Mouse (Mus musculus) intestine, embryonic 16.5 days (tissue): ENCODE results near the gene Rabepk. TPM values are rescaled to one million over a fixed set of nuclear protein-coding genes. Genes with fewer than 3 reads are reported as not detected.

ENCODE experiments used
- ATAC-seq: fragments of 200-750 bp; cut with Nextera tagmentation; 2 replicates; pipeline ENCODE4 v1.8.0; 2017; ENCODE audit warnings: moderate TSS enrichment, moderate library complexity
- H3K27ac ChIP-seq: fragments of 300-500 bp; sonication (generic); 2 replicates; pipeline ENCODE4 v1.5.1; 2014; ENCODE audit warnings: mild to moderate bottlenecking, low read length
- H3K27me3 ChIP-seq: fragments of 300-500 bp; sonication (generic); replicated peaks from 2 replicates; pipeline ENCODE4 v1.6.1; 2014; ENCODE audit warnings: low read length, control low read depth, mixed read lengths; ENCODE audit not compliant: control insufficient read depth, insufficient read depth
- H3K36me3 ChIP-seq: fragments of 300-500 bp; sonication (generic); 2 replicates; pipeline ENCODE4 v1.6.1; 2014; ENCODE audit warnings: low read length, control low read depth; ENCODE audit not compliant: control insufficient read depth, insufficient read depth
- H3K4me1 ChIP-seq: fragments of 300-500 bp; sonication (generic); 2 replicates; pipeline ENCODE4 v1.6.1; 2014; ENCODE audit warnings: low read length, control low read depth, mixed read lengths; ENCODE audit not compliant: control insufficient read depth, insufficient read depth
- H3K4me2 ChIP-seq: fragments of 300-500 bp; sonication (generic); 2 replicates; pipeline ENCODE4 v1.6.1; 2014; ENCODE audit warnings: low read depth, low read length, control low read depth
- H3K4me3 ChIP-seq: fragments of 300-500 bp; sonication (generic); 2 replicates; pipeline ENCODE4 v1.5.1; 2014; ENCODE audit warnings: mild to moderate bottlenecking, low read length
- H3K9ac ChIP-seq: fragments of 300-500 bp; sonication (generic); 2 replicates; pipeline ENCODE4 v1.6.1; 2014; ENCODE audit warnings: low read depth, low read length
- H3K9me3 ChIP-seq: fragments of 300-500 bp; sonication (generic); 2 replicates; pipeline ENCODE4 v1.6.1; 2016; ENCODE audit warnings: low read length, control low read depth; ENCODE audit not compliant: control insufficient read depth
- WGBS: fragments of 180-500 bp; shearing (Covaris S2); extraction: QIAGEN DNeasy Blood & Tissue Kit; methylation state at CpG from one replicate; pipeline ENCODE4 v1.1.7; 2014; 5-methylcytosine and 5-hydroxymethylcytosine counted together
- polyA plus RNA-seq: library from polyadenylated mRNA; unstranded; fragments of >200 nt; fragmentation: Nextera tagmentation; extraction: Ambion mirVana; gene quantifications from 2 replicates; pipeline ENCODE4 v1.2.1, GENCODE M21; 2015

Rabepk gene
- polyA plus RNA-seq, 1 experiment from 2014 or later, result 47.0 TPM

- Histone ChIP-seq H3K9me3 (no peaks in the 10 kb centered on the region), H3K4me3 (no peak overlapping the region), H3K36me3 (no peaks in the 10 kb centered on the region), H3K4me2 (no peak overlapping the region), H3K27ac (no peak overlapping the region), H3K27me3 (no peaks in the 10 kb centered on the region), H3K4me1 (no peaks in the 10 kb centered on the region), H3K9ac (no peak overlapping the region)
- WGBS, result 57% methylated on average over 1 of the region's 1 CpGs
- no peak for ATAC-seq
These were observed 59.9 kb downstream of the Rabepk start for GRCm38 (mm10) chr2:34739684-34740391.

DNA sequence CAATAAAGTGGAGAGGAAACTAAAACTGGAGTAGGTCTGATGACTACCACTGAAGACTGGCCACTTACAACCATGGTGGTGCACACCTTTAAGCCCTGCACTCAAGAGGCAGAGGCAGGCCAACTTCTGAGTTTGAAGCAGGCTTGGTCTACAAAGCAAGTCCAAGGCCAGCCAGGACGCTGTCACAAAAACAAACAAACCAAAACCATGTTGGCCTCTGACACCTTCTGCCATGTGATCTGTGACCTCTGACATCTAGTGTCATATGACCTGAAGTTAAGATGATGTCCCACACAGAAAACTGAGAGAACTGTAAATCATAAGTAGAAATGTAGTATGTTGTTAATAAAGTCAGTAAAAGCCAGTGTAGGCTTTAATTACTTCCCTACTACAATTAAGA is 61.8 kb downstream of the Rabepk start:
- Histone ChIP-seq H3K36me3 (no peaks in the 10 kb centered on the region), H3K27ac (no peak overlapping the region), H3K9ac (no peak overlapping the region), H3K4me2 (no peak overlapping the region), H3K9me3 (no peaks in the 10 kb centered on the region), H3K4me3 (no peak overlapping the region), H3K4me1 (no peaks in the 10 kb centered on the region), H3K27me3 (no peaks in the 10 kb centered on the region)
- whole genome bisulfite sequencing, result 34% methylated on average over 1 of the region's 1 CpGs
- no peak for ATAC-seq

DNA sequence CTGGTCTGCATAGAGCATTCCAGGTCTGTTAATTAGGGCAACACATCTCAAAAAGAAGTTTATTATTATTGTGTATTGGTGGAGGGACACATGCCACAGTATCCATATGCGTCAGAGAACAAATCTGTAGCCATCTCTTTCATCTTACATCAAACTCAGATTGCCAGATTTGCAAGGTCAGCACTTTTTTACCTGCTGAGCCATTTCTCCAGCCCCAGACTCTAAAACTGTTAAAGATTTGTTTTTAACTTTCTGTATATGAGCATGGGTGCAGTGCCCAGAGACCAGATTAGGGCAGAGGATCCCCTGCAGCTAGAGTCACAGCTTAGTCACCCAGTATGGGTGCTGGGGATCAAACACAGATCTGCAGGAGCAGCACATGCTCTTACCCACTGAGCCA is 63.1 kb downstream of the Rabepk start:
- Histone ChIP-seq H3K4me2 (no peak overlapping the region), H3K36me3 (no peaks in the 10 kb centered on the region), H3K4me3 (no peak overlapping the region), H3K27me3 (no peaks in the 10 kb centered on the region), H3K9me3 (no peaks in the 10 kb centered on the region), H3K4me1 (no peaks in the 10 kb centered on the region), H3K9ac (no peak overlapping the region), H3K27ac (no peak overlapping the region)
- ATAC-seq, result no peak
- 85% methylated on average over 1 of the region's 1 CpGs for WGBS

Other genes starting within 250 kb of the Rabepk start
- gene Gapvd1, start 44.7 kb downstream of the Rabepk start, polyA plus RNA-seq, result 56.6 and 61.3 TPM in 2 replicates
- 991 and 1,092 TPM in 2 replicates for gene Hspa5, start 27.9 kb downstream of the Rabepk start, polyA plus RNA-seq
- 60.0 and 61.2 TPM in 2 replicates for gene Fbxw2, start 26.4 kb upstream of the Rabepk start, polyA plus RNA-seq
- gene Gm34653, start 33.1 kb upstream of the Rabepk start, polyA plus RNA-seq, result not detected in 2 replicates
- 11.8 and 13.9 TPM in 2 replicates for gene Cutal, start 74.5 kb upstream of the Rabepk start, polyA plus RNA-seq
- 100 and 103 TPM in 2 replicates for gene Psmd5, start 75.1 kb upstream of the Rabepk start, polyA plus RNA-seq
- 6.0 and 6.7 TPM in 2 replicates for gene Phf19, start 114.1 kb upstream of the Rabepk start, polyA plus RNA-seq
- 2.9 and 3.5 TPM in 2 replicates for gene Traf1, start 161.9 kb upstream of the Rabepk start, polyA plus RNA-seq